Mouse (Mus musculus) kidney, postnatal 25 days (tissue): Measurements from ENCODE around the gene Gm10271.

Experiments used
- DNase-seq, 2 experiments: peaks; one replicate each; pipeline ENCODE4 v3.0.0; 2021; ENCODE audit warnings: mixed read lengths in 2 of 2

The Gm10271 gene

GRCm38 (mm10) chr10:116931497-116932179 is 40.8 kb downstream of the Gm10271 start:
- DNase-seq, result no peak

GRCm38 (mm10) chr10:116930936-116931335 is 41.5 kb downstream of the Gm10271 start:
- DNase-seq, result no peak

- DNase-seq, result no peak
Measured at GRCm38 (mm10) chr10:116930506-116930905, 41.9 kb downstream of the Gm10271 start.

- DNase-seq, result no peak
Measured at GRCm38 (mm10) chr10:116928826-116929225, 43.6 kb downstream of the Gm10271 start.

GRCm38 (mm10) chr10:116926428-116927113 is 45.8 kb downstream of the Gm10271 start:
- DNase-seq, result no peak

GRCm38 (mm10) chr10:116923651-116924495 is 48.5 kb downstream of the Gm10271 start:
- DNase-seq, result no peak

GRCm38 (mm10) chr10:116922161-116922560 is 50.2 kb downstream of the Gm10271 start:
- DNase-seq, result no peak

GRCm38 (mm10) chr10:116921416-116921815 is 51.0 kb downstream of the Gm10271 start:
- DNase-seq, result no peak

- DNase-seq, result no peak
Measured at GRCm38 (mm10) chr10:116920641-116921040, 51.8 kb downstream of the Gm10271 start.

- no peak for DNase-seq
Measured at GRCm38 (mm10) chr10:116919368-116920317, 52.8 kb downstream of the Gm10271 start.

- no peak for DNase-seq
Measured at GRCm38 (mm10) chr10:116916581-116916980, 55.8 kb downstream of the Gm10271 start.

GRCm38 (mm10) chr10:116915286-116915685 is 57.1 kb downstream of the Gm10271 start:
- no peak for DNase-seq

GRCm38 (mm10) chr10:116914586-116914985 is 57.8 kb downstream of the Gm10271 start:
- DNase-seq, result no peak

- no peak for DNase-seq
Measured at GRCm38 (mm10) chr10:116913647-116914273, 58.6 kb downstream of the Gm10271 start.

GRCm38 (mm10) chr10:116912850-116913249 is 59.6 kb downstream of the Gm10271 start:
- DNase-seq, result no peak

GRCm38 (mm10) chr10:116908901-116909642 is 63.3 kb downstream of the Gm10271 start:
- DNase-seq, result no peak
